Mouse (Mus musculus) bone marrow, adult 2 months (tissue): ENCODE results near the gene Dock6. TPM values are rescaled to one million over a fixed set of nuclear protein-coding genes. Genes with fewer than 3 reads are reported as not detected.

Source experiments
- H3K27ac ChIP-seq: fragments of 200-500 bp; 2 replicates; pipeline ENCODE4 v1.5.1; 2012; ENCODE audit warnings: low read depth, mild to moderate bottlenecking, control low read depth, inconsistent platforms, low read length; ENCODE audit not compliant: control insufficient read depth, poor library complexity, insufficient read depth
- H3K4me1 ChIP-seq: fragments of 200-500 bp; 2 replicates; pipeline ENCODE4 v1.6.1; 2011; ENCODE audit warnings: low read length; ENCODE audit not compliant: control insufficient read depth, insufficient read depth
- H3K4me3 ChIP-seq: fragments of 200-500 bp; replicated peaks from 2 replicates; pipeline ENCODE3; 2011; ENCODE audit warnings: mild to moderate bottlenecking, low read depth, low read length, control low read depth; ENCODE audit not compliant: control insufficient read depth
- CTCF ChIP-seq: fragments of 200-500 bp; IDR thresholded peaks from 2 replicates; pipeline ENCODE4 v1.5.1; 2011; ENCODE audit warnings: low read length, control low read depth; ENCODE audit not compliant: control insufficient read depth, insufficient read depth
- POLR2A ChIP-seq: fragments of 200-500 bp; IDR thresholded peaks from 2 replicates; pipeline ENCODE4 v1.6.1; 2011; ENCODE audit warnings: low read depth, mild to moderate bottlenecking, control low read depth, low read length, borderline replicate concordance; ENCODE audit not compliant: control insufficient read depth
- WGBS: fragments of 180-500 bp; shearing (Covaris S2); methylation state at CpG from one replicate; pipeline ENCODE4 v1.1.7; 2018; 5-methylcytosine and 5-hydroxymethylcytosine counted together
- polyA plus RNA-seq: library from polyadenylated mRNA; stranded (reverse); fragments of >200 nt; gene quantifications from 2 replicates; pipeline ENCODE4 v1.2.4, GENCODE M21; 2011; ENCODE audit warnings: low replicate concordance; ENCODE audit not compliant: missing spikeins, insufficient read depth, insufficient read length

The Dock6 gene
- polyA plus RNA-seq, 1 experiment, result 7.2 TPM

DNA sequence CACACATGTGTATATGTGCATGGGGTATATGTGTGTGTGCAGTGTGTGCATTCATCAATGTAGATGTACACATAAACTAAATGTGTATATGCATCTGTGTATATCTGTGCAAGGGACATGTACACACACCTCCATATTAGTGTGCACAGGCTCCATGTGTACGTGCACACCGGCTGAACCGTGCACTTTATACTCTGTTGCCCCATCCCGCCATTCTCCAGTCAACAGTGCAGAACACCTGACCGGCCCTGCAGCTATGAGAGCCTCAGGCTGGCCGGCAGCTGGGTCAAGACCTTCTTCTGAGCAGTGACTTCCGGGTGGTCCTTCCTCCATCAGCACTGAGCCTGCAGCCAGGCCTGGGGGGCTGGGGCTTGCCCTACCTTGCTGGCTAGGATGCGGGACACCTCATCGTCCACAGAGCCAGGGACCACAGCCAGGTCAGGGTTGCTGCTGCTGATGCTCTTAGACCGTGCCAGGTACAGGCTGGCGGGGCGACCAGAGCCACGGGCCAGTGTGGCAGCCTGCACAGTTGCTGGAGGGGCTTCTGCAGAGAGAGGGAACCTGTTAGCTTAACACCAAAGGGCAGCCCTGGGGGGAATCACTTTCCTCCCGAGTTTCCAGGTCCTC, 22.5 kb downstream of the Dock6 start:
- TF ChIP-seq CTCF, result no peak
- no peak for TF ChIP-seq POLR2A
- Histone ChIP-seq H3K4me1 (no peaks in the 10 kb centered on the region), H3K4me3 (no peak overlapping the region), H3K27ac (no peak overlapping the region)
- 91% methylated on average over 14 of the region's 14 CpGs for WGBS

DNA sequence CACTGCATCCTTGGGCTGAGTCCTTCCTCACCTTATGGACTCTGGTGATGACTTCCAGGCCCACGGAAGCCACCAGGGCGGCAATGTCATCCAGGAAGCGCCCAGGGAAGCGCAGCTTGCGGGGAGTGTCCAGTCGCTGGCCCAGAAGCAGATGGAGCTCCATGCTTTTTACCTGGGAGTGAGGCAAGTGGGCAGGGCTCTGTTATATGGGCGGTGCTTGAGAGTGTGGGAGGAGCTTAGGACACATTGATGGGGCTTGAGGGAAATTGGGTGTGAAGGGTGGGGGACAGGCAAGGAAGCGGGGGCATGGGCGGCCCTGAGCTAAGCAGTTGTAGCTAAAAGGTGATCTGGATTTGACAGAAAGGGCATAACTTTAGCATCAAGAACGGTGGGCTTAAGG, 28.1 kb downstream of the Dock6 start:
- Histone ChIP-seq H3K4me3 (no peak overlapping the region), H3K27ac (no peak overlapping the region), H3K4me1 (no peaks in the 10 kb centered on the region)
- TF ChIP-seq CTCF (no peak), POLR2A (no peak)
- WGBS, result 86% methylated on average over 10 of the region's 10 CpGs

DNA sequence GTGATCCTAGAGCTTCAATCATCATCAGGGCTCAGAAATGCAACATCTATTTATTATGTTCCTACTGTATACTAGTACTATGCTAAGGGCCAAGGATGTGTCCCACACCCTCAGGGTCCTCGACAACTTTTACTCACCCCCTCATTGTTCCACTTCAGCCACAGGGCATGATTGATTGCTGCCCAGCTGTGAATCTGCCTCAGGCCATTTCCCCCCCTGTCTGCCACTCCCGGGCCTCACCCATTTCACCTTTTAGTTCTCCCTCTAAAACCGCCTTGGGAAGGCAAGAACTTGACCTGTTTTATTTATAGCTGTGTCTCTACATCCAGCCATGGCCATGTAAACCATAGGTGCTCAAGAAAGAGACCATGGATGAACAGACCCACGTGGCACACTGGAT, 28.5 kb downstream of the Dock6 start:
- H3K27ac ChIP-seq, result no peak overlapping the region
- 69% methylated on average over 4 of the region's 4 CpGs for WGBS
- H3K4me1 ChIP-seq, result no peaks in the 10 kb centered on the region
- no peak for TF ChIP-seq CTCF
- TF ChIP-seq POLR2A, result no peak
- no peak overlapping the region for H3K4me3 ChIP-seq

DNA sequence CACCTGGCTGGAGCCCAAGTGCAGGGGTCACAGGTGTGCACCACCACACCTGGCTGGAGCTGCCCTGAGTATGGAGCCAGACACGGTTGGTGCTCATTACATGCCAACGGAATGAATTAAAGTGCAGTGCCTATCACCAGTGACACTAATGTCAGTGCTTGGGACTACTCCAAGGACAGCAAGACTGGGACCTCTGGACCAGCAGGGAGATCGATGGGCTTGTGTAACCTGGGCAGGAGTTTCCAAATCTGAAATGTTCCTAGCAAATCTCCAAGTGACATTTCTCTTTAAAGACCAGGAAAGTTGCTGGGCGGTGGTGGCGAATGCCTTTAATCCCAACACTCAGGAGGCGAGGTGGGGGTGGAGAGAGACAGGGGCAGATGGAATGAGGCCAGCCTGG, 29.7 kb downstream of the Dock6 start:
- no peak overlapping the region for H3K4me3 ChIP-seq
- no peaks in the 10 kb centered on the region for H3K4me1 ChIP-seq
- WGBS, result 73% methylated on average over 6 of the region's 6 CpGs
- TF ChIP-seq POLR2A, result no peak
- TF ChIP-seq CTCF, result no peak
- no peak overlapping the region for H3K27ac ChIP-seq

DNA sequence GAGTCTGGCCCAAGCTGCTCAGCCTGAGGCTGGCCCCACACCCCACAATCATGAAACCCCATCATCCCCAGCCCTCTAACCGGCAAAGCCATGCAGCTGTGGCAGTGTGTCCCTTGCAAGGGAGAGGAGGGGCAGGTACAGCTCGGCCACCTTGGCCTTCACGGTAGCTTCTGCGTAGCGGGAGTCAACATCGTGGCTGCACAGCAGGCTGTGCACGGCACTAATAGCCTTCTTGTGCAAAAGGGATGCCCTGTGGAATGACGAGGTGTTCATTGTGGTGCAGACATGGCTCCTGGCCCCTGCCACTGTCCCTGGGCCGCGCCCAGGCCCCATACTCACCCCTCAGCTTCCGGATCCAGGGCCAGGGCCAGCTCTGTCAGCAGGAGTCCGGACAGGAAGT, 32.3 kb downstream of the Dock6 start:
- TF ChIP-seq POLR2A, result no peak
- no peak for TF ChIP-seq CTCF

DNA sequence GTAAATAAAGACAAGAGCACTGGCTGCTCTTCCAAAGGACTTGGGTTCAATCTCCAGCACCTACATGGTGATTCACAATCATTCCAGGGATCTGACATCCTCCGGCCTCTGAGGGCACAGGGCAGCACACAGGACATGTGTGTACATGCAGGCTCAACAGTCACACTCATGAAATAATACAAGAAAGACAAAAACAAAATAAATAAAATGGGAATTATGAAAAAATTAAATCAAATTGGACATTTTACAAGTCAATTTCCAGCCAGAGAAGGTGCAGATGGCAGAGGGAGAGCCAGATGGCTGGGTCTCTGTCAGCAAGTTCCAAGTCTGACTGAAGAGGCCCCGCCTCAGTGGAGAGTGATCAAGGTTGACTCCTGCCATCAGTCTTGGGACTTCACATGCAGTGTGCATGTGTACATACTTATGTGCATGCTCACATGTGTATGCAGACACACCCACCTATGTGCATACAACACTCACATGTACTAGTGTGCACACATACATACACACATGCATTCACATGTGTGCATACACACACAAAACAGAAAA, 33.2 kb downstream of the Dock6 start:
- TF ChIP-seq POLR2A (no peak), CTCF (no peak)
- no peak overlapping the region for H3K4me3 ChIP-seq
- peaks cover 2% of the 10 kb centered on the region for H3K4me1 ChIP-seq
- 82% methylated on average over 2 of the region's 2 CpGs for WGBS
- no peak overlapping the region for H3K27ac ChIP-seq

More for the DNA sequence above, 32.3 kb downstream of the Dock6 start:
- WGBS, result 82% methylated on average over 12 of the region's 12 CpGs
- peaks cover 2% of the 10 kb centered on the region for H3K4me1 ChIP-seq
- H3K4me3 ChIP-seq, result no peak overlapping the region
- H3K27ac ChIP-seq, result no peak overlapping the region

DNA sequence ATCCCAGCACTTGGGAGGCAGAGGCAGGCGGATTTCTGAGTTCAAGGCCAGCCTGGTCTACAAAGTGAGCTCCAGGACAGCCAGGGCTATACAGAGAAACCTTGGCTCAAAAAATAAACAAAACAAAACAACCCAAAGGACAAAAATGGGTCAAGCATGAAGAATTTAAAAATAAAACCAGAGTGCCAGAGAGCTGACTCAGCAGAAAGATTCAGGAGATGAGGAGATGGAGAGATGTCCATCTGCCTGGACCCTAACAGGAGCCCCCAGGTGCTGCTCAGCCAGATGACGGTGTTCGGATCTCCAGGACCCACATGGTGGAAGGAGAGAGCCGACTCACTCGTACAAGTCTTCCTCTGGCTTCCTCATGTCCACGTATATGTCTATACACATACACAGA, 33.9 kb downstream of the Dock6 start:
- no peak for TF ChIP-seq CTCF
- no peak for TF ChIP-seq POLR2A
- Histone ChIP-seq H3K27ac (no peak overlapping the region), H3K4me3 (no peak overlapping the region), H3K4me1 (peaks cover 2% of the 10 kb centered on the region)
- 81% methylated on average over 6 of the region's 6 CpGs for WGBS

DNA sequence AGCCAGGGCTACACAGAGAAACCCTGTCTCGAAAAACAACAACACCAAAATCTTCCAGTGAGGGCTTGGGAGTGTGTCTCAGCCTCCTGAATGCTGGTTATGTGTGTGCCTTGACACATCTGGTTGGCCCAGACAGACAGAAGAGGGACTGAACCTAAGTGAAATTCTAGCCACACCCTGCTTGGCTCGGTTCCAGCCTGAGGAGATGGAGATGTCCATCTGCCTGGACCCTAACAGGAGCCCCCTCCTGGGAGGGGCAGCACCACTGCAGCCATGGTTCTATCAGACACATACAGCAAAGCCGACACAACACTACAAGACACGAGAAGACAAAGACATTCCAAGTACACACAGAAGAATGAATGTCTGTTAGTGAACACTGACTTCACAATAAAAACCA, 34.3 kb downstream of the Dock6 start:
- 79% methylated on average over 4 of the region's 4 CpGs for WGBS
- peaks cover 2% of the 10 kb centered on the region for H3K4me1 ChIP-seq
- H3K4me3 ChIP-seq, result no peak overlapping the region
- H3K27ac ChIP-seq, result no peak overlapping the region
- TF ChIP-seq CTCF, result no peak
- TF ChIP-seq POLR2A, result no peak
